Mouse (Mus musculus) heart, adult 18-20 months (tissue): ENCODE measurements around the gene Snrpf. TPM values are rescaled to one million over a fixed set of nuclear protein-coding genes. Genes with fewer than 3 reads are reported as not detected.

ENCODE experiments used
- total RNA-seq, 2 experiments: library from RNA; stranded (reverse); gene quantifications; 2 replicates each; pipeline ENCODE4 v1.2.3; 2021

Snrpf gene
- total RNA-seq, 2 experiments from 2014 or later = 9.3 to 10.8 TPM

Other genes starting within 250 kb of the Snrpf start
- gene Lta4h, start 136.3 kb downstream of the Snrpf start, total RNA-seq = 10 to 100 TPM; 32.3 to 35.4 TPM
- under 1 TPM in 1 of 2 experiments, not detected in 1; 0.54 TPM for gene Hal, start 100.9 kb downstream of the Snrpf start, total RNA-seq
- gene Amdhd1, start 49.7 kb downstream of the Snrpf start, total RNA-seq = not detected
- gene Ccdc38, start 49.1 kb downstream of the Snrpf start, total RNA-seq = not detected
- gene Ntn4, start 51.0 kb upstream of the Snrpf start, total RNA-seq = 10 to 100 TPM; 12.7 to 18.0 TPM
- not detected for gene Usp44, start 241.8 kb upstream of the Snrpf start, total RNA-seq